Mouse (Mus musculus) heart, postnatal 25 days (tissue): Measurements from ENCODE around the gene Plekha8. TPM values are rescaled to one million over a fixed set of nuclear protein-coding genes. Genes with fewer than 3 reads are reported as not detected.

Source experiments
- DNase-seq: peaks from one replicate; pipeline ENCODE4 v3.0.0; 2022; ENCODE audit warnings: low spot score
- intact Hi-C: fragments of 180-260 bp; cut with DNase I; formaldehyde crosslinking; loops from one replicate; pipeline ENCODE4 v1.15.1; 2025
- total RNA-seq, 2 experiments: library from RNA; stranded (reverse); gene quantifications; 2 replicates each; pipeline ENCODE4 v1.2.3; 2021

The Plekha8 gene
- total RNA-seq, 2 experiments from 2014 or later = 10.6 TPM

- intact Hi-C loops = no loop called here
- DNase-seq = no peak
These were observed 94.8 kb downstream of the Plekha8 start for GRCm38 (mm10) chr6:54689686-54690085.

DNA sequence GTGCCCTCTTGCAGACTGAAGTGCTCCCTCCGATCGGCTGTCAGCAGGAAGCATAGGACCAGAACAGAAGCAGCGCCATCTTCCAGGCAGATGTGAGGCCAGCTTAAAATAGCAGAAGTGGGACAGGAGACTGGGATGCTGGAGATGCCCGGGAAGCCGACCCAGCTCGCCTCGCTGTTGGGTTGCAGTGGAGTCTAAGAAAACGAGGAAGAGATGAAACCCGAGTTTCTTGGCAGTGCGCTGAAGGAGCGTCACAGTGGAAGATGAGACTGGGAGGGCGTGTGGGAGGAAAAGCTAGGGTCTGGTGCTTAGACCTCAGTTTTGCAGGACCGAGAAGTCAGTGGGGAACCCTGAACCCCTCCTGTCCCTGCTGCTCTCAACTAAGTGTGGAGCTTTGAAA is 95.9 kb downstream of the Plekha8 start:
- no peak for DNase-seq
- intact Hi-C loops = no loop called here

GRCm38 (mm10) chr6:54691368-54692116 is 96.6 kb downstream of the Plekha8 start:
- DNase-seq = no peak
- intact Hi-C loops = no loop called here

DNA sequence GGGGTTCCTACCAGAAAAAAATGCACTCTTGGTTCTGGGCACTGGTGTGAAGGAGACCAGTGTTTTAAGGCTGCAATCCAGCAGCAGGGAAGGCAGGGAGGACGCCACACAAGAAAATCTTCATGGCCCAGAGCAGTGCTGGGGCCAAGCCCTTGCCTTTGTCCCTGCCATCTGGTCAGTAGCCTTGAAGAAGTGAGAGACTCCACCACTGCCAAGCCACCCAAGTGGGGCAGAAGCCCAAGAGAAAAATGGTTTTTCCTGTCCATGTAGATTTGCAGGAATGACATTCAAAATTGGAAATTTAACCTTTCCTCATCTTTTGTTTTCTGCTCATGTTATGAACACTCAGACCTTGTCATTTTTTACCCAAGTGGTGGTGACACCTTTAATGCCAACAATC is 97.3 kb downstream of the Plekha8 start:
- intact Hi-C loops = no loop called here
- DNase-seq = no peak

DNA sequence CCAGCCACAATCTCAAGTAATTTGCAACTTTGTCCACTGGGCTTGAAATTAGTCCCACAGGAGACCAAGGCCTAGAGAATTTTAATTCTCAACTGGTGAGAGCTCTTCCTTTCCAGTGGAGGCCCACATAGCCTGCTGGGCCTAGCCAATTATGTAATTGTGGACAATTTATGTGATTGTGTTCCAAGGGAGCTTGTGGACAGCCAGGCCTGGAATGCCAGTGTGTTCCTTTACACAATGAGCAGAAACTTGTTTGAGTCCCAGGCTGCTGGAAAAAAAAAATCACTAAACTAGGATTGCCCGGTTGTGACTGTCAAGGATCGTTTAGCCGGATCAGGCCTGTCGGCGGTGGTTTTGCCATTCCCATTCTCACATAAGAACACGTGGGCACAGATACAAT is 98.4 kb downstream of the Plekha8 start:
- intact Hi-C loops = no loop called here
- no peak for DNase-seq

Other genes starting within 250 kb of the Plekha8 start
- gene Wipf3, start 165.5 kb upstream of the Plekha8 start, total RNA-seq = 10 to 100 TPM; 29.9 to 42.3 TPM
- 10 to 100 TPM in 1 of 2 experiments, 1 to 10 TPM in 1; 9.2 to 12.0 TPM for gene Scrn1, start 28.6 kb upstream of the Plekha8 start, total RNA-seq
- 10 to 100 TPM in 1 of 2 experiments, 1 to 10 TPM in 1; 8.2 to 10.4 TPM for gene Fkbp14, start 2.2 kb downstream of the Plekha8 start, total RNA-seq
- gene Mturn, start 86.5 kb downstream of the Plekha8 start, total RNA-seq = 10 to 100 TPM; 14.5 to 16.1 TPM
- gene Znrf2, start 221.8 kb downstream of the Plekha8 start, total RNA-seq = 10 to 100 TPM; 17.2 to 17.6 TPM